Mouse (Mus musculus) left cerebral cortex, adult 2 months (tissue): Measurements from ENCODE around the gene Iqck. TPM values are rescaled to one million over a fixed set of nuclear protein-coding genes. Genes with fewer than 3 reads are reported as not detected.

Source experiments
- DNase-seq, 2 experiments: peaks; one replicate each; pipeline ENCODE4 v3.0.0; 2021 to 2022; ENCODE audit warnings: low spot score in 2 of 2, mixed read lengths in 1 of 2; ENCODE audit errors: extremely low spot score in 1 of 2
- H3K27ac ChIP-seq: fragments of 200-600 bp; 2 replicates; pipeline ENCODE4 v1.8.1; 2022
- H3K4me3 ChIP-seq: fragments of 200-600 bp; 2 replicates; pipeline ENCODE4 v1.8.1; 2022
- CTCF ChIP-seq: fragments of 200-600 bp; IDR thresholded peaks from 2 replicates; pipeline ENCODE4 v1.8.1; 2022; ENCODE audit warnings: antibody characterized with exemption, mild to moderate bottlenecking, moderate library complexity
- intact Hi-C: fragments of 180-260 bp; cut with DNase I; formaldehyde crosslinking; loops from one replicate; pipeline ENCODE4 v1.15.1; 2025
- total RNA-seq, 2 experiments: library from RNA; stranded (reverse); gene quantifications; 2 replicates each; pipeline ENCODE4 v1.2.3; 2021

Iqck gene
- total RNA-seq, 2 experiments from 2014 or later: 3.7 to 4.3 TPM

DNA sequence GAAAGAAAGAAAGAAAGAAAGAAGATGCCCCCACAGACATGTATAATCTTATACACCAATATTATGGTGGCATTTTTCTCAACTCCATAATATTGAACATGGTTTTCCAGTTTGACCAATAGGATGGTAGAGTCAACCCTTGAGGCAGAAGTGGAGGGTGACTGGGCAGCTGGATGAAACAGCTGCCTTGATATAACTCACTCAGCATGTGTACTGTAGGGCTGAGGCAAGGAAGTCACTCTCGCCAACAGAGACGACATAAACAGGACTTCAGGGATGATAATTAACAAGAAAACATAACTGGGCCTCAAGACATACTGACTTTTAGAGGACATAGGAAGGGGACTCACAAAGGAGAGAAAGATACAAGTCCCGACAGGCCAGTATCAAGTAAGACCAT lies 946 bp upstream of the Iqck start:
- intact Hi-C loops: loop anchor here (1.0 to 5.0 kb wide), 2 partner anchors 87 to 142 kb away; no protein-coding TSS in a partner anchor
- no peak for DNase-seq
- H3K4me3 ChIP-seq: peak overlapping the region; percentile 71
- H3K27ac ChIP-seq: no peak overlapping the region
- no peak for TF ChIP-seq CTCF

DNA sequence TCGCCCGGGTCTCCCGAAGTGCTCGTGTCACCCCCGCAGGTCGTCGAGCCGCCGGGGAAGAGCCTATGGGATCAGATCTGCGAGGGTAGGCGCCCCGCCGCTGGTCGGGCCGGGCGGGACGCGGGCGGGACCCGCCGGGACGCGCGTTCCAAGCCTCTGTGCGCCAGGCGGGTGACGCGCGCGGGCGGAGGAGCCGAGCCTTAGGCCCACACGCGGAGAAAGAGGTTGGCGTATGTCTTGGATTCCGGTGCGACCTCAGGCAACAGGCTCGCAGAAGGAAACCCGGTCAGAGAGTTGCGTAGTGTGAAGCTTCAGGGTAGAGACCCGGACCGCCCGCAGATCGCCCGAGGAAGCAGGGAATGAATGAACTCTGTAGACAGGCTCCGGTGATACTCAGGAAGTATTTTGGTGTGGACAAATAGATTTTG lies 339 bp downstream of the Iqck start, which contains the start of gene Knop1:
TSS of gene Knop1 (minus strand) at position 378 of the 428 bp plus-strand sequence.
- TF ChIP-seq CTCF: no peak
- intact Hi-C loops: loop anchor here (1.0 kb wide), 1 partner anchor 140 kb away; no protein-coding TSS in a partner anchor
- DNase-seq: no peak

DNA sequence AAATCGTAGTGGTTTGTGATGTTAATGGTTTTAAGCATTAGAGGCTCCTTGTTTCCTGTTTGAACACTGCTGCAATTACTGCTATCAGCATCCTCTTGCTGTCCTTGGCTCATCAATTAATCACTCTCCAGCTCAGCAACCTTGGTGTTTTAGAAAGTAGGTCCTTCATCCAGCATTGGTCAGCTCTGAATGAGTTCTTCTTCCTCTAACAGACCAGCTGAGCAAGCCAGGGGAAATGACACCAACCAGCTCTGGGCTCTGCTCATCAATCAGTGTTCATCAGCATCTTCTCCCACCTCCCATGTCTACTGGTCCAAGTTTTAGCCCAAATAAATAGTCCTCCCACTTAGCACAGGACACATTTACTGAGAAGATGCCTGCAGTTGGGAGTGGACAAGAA lies 3.1 kb downstream of the Iqck start:
- H3K4me3 ChIP-seq: no peak overlapping the region
- intact Hi-C loops: no loop called here
- no peak for TF ChIP-seq CTCF
- H3K27ac ChIP-seq: no peak overlapping the region
- DNase-seq: no peak

More for the DNA sequence above, 339 bp downstream of the Iqck start, which contains the start of gene Knop1:
- H3K27ac ChIP-seq: peak within 1 kb of the TSS; percentile 77
- peak within 1 kb of the TSS; percentile 71 for H3K4me3 ChIP-seq

DNA sequence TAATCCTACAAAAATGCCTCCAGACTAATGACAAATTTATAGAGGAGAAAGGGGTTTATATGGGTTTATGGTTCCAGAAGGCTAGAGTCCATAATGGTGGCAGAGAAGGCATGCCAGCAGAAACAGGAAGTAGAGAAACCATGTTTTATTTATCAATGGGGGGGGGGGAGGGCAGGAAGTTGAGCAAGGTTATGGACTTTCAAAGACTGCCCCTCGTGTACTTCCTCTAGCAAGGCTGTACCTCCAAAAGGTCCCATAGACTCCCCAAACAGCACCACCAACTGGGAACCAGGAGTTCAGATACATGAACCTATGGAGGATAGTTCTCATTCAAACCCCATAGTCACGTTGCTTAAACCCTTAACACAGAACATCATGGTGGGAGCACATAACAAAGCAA lies 9.8 kb downstream of the Iqck start:
- intact Hi-C loops: no loop called here
- no peak overlapping the region for H3K4me3 ChIP-seq
- DNase-seq: no peak
- no peak overlapping the region for H3K27ac ChIP-seq
- TF ChIP-seq CTCF: no peak

DNA sequence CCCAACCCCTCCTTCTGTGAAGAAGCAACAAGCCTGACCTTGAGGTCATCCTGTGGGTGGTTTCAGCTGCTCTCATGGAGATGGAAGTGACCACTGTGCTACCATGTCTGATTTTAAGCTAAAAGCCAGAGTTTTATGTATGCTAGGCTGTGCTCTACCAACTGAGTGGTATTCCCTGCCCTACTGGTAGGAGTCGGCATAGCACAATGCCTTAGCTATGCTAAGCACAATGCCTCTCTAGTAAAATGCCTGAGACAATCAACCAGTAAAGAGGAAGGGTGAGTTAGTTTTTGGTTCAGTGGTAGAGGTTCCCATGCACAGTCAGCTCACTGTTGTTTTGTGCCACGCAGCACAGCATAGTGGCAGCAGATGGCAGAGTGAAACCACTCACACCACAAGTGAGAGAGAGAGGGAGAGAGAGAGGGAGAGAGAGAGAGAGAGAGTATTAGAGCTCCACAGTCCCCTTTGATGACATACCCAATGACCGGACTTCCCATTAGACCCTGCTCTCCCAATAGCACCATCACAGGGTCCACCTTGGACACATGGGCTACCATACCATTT lies 24.0 kb downstream of the Iqck start:
- intact Hi-C loops: loop anchor here (5.0 kb wide), 1 partner anchor 118 kb away; the partner anchor contains the start of gene Gprc5b
- peak; percentile 24 for TF ChIP-seq CTCF

DNA sequence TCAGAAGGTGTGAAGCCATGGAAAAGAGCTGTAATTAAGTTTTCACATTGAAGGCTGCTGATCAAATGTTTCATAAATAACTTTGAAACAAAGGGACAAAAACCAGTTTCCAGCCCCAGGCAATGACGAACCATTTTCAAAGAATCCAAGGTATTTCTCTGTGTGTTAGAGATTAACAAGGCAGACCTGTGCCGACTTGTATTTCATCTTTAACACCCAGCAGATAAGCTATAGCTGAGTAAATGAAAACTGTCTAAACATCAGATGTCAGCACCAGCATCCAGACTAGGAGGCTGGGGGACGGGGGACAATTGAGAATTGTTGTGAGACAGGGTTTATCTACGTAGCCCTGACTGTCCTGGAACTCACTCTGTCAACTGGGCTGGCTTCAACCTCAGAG lies 28.4 kb downstream of the Iqck start:
- intact Hi-C loops: no loop called here
- DNase-seq: no peak
- no peak overlapping the region for H3K4me3 ChIP-seq
- no peak for TF ChIP-seq CTCF
- H3K27ac ChIP-seq: no peak overlapping the region

More for the DNA sequence above, 24.0 kb downstream of the Iqck start:
- Histone ChIP-seq H3K4me3 (no peak overlapping the region), H3K27ac (no peak overlapping the region)
- no peak for DNase-seq

DNA sequence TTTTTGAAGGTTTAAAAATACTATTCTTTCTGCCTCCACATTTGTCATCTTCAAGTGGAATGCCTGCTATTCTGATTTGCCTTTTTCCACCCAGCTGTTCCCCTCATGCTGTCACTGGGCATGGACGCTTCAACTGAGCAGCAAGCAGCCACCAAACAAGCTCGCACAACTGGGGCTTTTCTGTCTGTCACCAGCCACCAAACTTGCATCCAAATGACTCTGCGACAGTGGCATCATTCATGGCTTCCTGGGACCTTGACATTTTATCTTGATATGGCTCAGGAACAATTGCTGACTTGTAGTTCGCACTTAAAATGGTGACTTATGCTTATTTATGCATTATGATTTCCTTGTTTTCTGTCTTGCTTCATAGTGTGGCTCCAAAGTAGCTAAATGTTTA lies 29.4 kb downstream of the Iqck start:
- no peak for TF ChIP-seq CTCF
- no peak for DNase-seq
- H3K27ac ChIP-seq: no peak overlapping the region
- intact Hi-C loops: no loop called here
- H3K4me3 ChIP-seq: no peak overlapping the region

DNA sequence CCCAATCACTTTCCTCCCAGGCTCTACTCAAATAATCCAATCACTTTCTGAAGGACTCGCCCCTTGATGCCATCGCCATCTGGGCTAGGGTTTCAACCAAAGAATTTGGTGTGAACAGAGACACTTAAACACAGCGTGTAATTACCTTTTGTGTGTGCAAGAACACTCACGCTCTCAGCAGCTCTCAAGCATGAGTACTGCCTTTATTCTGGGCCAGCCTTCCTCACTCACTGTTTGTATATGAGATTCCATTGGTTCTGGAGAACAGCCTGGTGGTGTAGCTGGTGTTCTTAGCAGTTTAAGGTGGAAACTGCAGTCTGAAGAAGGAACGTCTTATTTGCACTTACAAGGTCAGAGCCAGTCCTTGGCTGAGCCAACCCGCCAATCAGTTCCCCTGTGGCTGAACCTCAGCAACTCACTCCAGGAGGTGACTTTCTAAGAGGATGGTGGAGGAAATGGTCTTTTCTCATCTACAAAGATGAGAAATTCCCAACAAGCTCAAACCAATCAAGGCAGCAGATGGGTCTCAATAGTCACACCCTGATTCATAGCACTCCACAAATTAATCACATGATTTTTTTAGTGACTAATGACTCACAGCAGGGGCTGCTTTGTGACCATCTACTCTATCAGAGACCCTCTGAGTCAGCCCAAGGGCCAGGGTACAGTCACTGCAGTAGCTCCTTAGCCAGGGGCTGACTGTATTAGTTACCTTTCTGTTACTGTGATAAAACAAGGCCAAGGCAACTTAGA lies 31.9 kb downstream of the Iqck start:
- no peak for TF ChIP-seq CTCF
- Histone ChIP-seq H3K27ac (no peak overlapping the region), H3K4me3 (no peak overlapping the region)
- intact Hi-C loops: no loop called here
- DNase-seq: no peak

DNA sequence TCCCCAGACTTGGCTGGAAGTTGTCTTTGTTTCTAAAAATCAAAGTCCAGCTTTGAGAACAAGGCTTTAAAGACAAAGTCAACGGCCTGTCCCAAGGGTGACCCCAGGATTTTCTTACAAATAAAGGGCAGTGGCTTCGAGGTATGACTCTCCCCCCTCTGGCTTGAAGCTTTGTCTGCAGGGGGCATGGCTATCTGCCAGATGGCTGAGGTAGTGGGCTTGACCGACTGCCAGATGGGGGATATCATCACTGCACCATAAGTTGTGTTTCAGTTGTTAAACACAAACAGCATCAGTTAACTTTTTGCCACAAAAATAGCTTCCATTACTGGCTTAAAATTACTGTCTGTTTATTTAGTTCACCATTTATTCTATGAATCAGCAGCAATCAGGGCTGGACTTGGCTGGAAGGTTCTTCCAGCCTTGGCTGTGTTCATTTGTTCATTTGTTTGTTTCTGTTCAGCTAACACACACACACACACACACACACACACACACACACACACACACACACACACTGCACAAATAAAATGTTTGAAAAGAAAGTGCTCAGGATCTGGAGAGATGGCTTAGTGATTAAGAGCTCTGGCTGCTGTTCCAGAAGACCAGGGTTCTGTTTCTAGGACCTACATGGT lies 33.6 kb downstream of the Iqck start:
- DNase-seq: no peak
- intact Hi-C loops: no loop called here
- no peak overlapping the region for H3K4me3 ChIP-seq
- TF ChIP-seq CTCF: no peak
- 0 out of 2 replicates have a peak overlapping the region, but pooled peaks have one; percentile 32 for H3K27ac ChIP-seq

DNA sequence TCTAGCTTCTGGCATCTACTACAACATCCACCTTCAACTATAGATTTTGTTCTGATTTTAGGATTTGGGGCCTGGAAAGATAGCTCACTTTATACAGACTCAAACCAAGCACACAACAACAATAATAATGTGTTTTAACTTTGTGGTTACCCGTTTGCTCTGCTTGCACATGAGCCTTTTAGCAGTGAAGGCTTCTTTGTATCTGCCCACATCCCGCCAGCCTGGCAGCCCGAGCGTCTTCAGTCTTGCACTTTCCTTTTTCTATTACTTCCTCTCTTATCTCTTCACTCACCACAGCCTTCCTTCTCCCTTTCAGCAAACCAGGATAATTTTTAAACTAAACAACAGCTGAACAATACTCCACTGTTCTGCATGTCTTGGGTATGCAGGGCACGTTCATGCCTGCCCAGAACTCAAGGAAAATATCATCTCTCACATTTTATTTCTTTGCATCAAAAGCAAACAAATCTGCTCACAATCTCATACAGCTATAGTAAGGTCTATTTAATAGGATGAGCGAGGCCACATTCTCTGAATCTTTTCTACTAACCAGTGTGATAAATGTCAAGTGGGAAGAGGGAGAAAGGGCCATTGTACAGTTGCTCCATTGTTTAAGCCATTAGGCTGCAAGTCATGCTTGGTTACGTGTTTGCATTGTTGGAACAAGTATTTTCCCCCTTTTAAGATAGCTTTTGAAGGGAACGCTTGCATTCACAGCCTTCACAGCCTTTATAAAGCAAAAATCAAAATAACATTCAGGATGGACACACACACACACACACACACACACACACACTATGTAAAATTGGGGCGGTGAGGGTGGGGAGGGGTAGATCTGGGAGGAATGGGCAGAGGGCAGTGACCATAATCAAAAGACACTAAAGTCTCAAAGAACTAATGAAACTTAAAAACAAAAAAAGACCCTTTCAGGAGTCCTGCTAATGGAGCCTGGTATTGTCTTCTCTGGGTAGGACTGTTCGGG lies 40.2 kb downstream of the Iqck start:
- intact Hi-C loops: loop anchor here (5.0 kb wide), 1 partner anchor 102 kb away; the partner anchor contains the start of gene Gprc5b
- Histone ChIP-seq H3K4me3 (no peak overlapping the region), H3K27ac (peak overlapping the region; percentile 67)
- TF ChIP-seq CTCF: no peak
- no peak for DNase-seq

DNA sequence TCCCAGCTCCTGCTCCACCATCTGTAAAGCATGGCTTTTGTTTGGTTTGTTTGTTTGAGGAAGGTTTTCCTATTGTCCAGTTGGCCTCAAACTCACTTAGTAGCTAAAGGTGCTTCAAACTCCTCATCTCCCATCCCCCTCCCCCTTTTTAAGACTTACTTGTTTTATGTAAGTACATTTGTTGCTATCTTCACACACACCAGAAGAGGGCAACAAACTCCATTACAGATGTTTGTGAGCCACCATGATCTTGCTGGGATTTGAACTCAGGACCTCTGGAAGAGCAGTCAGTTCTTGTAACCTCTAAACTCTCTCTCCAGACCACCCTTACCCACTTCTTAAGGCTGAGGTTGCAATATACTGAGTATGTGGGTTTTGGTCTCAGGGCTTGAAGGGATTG lies 42.5 kb downstream of the Iqck start:
- intact Hi-C loops: loop anchor here (5.0 kb wide), 1 partner anchor 99 kb away; the partner anchor contains the start of gene Gprc5b
- no peak for DNase-seq
- H3K4me3 ChIP-seq: no peak overlapping the region
- peak; percentile 18 for TF ChIP-seq CTCF
- H3K27ac ChIP-seq: no peak overlapping the region
